Mouse (Mus musculus) bone marrow, adult 2 months (tissue): ENCODE results near the gene Tas2r143.

Experiments used
- CTCF ChIP-seq: fragments of 200-500 bp; IDR thresholded peaks from 2 replicates; pipeline ENCODE4 v1.5.1; 2011; ENCODE audit warnings: low read length, control low read depth; ENCODE audit not compliant: control insufficient read depth, insufficient read depth
- POLR2A ChIP-seq: fragments of 200-500 bp; IDR thresholded peaks from 2 replicates; pipeline ENCODE4 v1.6.1; 2011; ENCODE audit warnings: low read depth, mild to moderate bottlenecking, control low read depth, low read length, borderline replicate concordance; ENCODE audit not compliant: control insufficient read depth

DNA sequence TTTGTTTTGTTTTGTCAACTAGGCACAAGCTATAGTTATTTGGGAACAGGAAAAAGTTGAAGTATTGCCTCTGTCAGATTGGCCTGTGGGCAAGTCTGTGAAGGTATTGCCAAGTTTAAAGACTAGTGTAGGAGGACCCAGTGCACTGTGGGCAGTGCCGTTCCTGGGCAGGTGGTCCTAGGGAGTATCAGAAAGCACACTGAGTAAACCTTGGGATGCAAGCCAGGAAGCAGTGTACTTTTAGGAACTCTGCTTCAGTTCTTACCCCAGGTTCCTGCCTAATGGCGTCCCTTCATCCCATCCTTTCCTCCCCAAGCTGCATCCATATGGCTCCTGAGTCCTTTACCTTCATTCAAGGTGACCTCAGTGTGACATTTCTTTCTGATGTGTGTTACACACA lies 24.9 kb upstream of the Tas2r143 start:
- TF ChIP-seq POLR2A: no peak
- TF ChIP-seq CTCF: no peak
